Mouse (Mus musculus): ENCODE measurements around the gene Ypel2. TPM values are rescaled to one million over a fixed set of nuclear protein-coding genes. Genes with fewer than 3 reads are reported as not detected.
A peak's percentile ranks its signal among the peaks of the same experiment; 100 is the strongest.
"Not testable (repeated sequence)": the region's sequence is repeated elsewhere in the genome, so short reads cannot be mapped to it uniquely, and the experiment has no call there.

Gene Ypel2
- polyA plus RNA-seq (2015; fragmentation: Nextera tagmentation; extraction: Ambion mirVana), result 1.8 and 2.4 TPM in 2 replicates

- peak within 1 kb of the TSS; percentile 69 for H3K9ac ChIP-seq (ENCODE audit: low read depth, low read length)
- peak within 1 kb of the TSS; percentile 73 for H3K27ac ChIP-seq (ENCODE audit: low read length)
- H3K4me3 ChIP-seq (ENCODE audit: low read depth, low read length), result peak within 1 kb of the TSS; percentile 78
- no peaks in the 10 kb centered on the region for H3K9me3 ChIP-seq (replicated peaks; ENCODE audit: control insufficient read depth, low read length)
- no peaks in the 10 kb centered on the region for H3K27me3 ChIP-seq (ENCODE audit: control insufficient read depth, insufficient read depth, low read depth, low read length)
- H3K4me2 ChIP-seq (ENCODE audit: low read depth, low read length), result peak within 1 kb of the TSS; percentile 81
- peak; percentile 96 for ATAC-seq (ENCODE audit: low read depth)
- under 1% methylated on average over 95 of the region's 96 CpGs for WGBS (ENCODE audit: insufficient replicate concordance)
- H3K36me3 ChIP-seq (ENCODE audit: control insufficient read depth, insufficient read depth), result no peaks in the 10 kb centered on the region
- peaks cover 6% of the 10 kb centered on the region for H3K4me1 ChIP-seq (ENCODE audit: control insufficient read depth, low read depth, low read length)
Observed at GRCm38 (mm10) chr11:86993041-86994037, at the start of gene Ypel2. TSS of gene Ypel2 (minus strand) at chr11:86993707.

GRCm38 (mm10) chr11:87043052-87043451 lies 49.5 kb upstream of the Ypel2 start:
- Histone ChIP-seq H3K4me2 (ENCODE audit: low read depth, low read length) (no peak overlapping the region), H3K27ac (ENCODE audit: low read length) (no peak overlapping the region), H3K9me3 (replicated peaks; ENCODE audit: control insufficient read depth, low read length) (no peaks in the 10 kb centered on the region), H3K4me3 (ENCODE audit: low read depth, low read length) (no peak overlapping the region), H3K36me3 (ENCODE audit: control insufficient read depth, insufficient read depth) (no peaks in the 10 kb centered on the region), H3K9ac (ENCODE audit: low read depth, low read length) (no peak overlapping the region), H3K27me3 (ENCODE audit: control insufficient read depth, insufficient read depth, low read depth, low read length) (no peaks in the 10 kb centered on the region), H3K4me1 (ENCODE audit: control insufficient read depth, low read depth, low read length) (no peaks in the 10 kb centered on the region)
- no peak for ATAC-seq (ENCODE audit: low read depth)
- 56% methylated on average over 3 of the region's 3 CpGs for WGBS (ENCODE audit: insufficient replicate concordance)

- no peaks in the 10 kb centered on the region for H3K4me1 ChIP-seq (ENCODE audit: control insufficient read depth, low read depth, low read length)
- H3K36me3 ChIP-seq (ENCODE audit: control insufficient read depth, insufficient read depth), result no peaks in the 10 kb centered on the region
- no peak overlapping the region for H3K4me2 ChIP-seq (ENCODE audit: low read depth, low read length)
- no peak overlapping the region for H3K4me3 ChIP-seq (ENCODE audit: low read depth, low read length)
- H3K27me3 ChIP-seq (ENCODE audit: control insufficient read depth, insufficient read depth, low read depth, low read length), result no peaks in the 10 kb centered on the region
- no peaks in the 10 kb centered on the region for H3K9me3 ChIP-seq (replicated peaks; ENCODE audit: control insufficient read depth, low read length)
- no peak overlapping the region for H3K9ac ChIP-seq (ENCODE audit: low read depth, low read length)
- H3K27ac ChIP-seq (ENCODE audit: low read length), result no peak overlapping the region
- no peak for ATAC-seq (ENCODE audit: low read depth)
- 63% methylated on average over 9 of the region's 9 CpGs for WGBS (ENCODE audit: insufficient replicate concordance)
Observed at GRCm38 (mm10) chr11:87039307-87039963, 45.9 kb upstream of the Ypel2 start.

- Histone ChIP-seq H3K4me1 (ENCODE audit: control insufficient read depth, low read depth, low read length) (no peaks in the 10 kb centered on the region), H3K9me3 (replicated peaks; ENCODE audit: control insufficient read depth, low read length) (no peaks in the 10 kb centered on the region), H3K4me3 (ENCODE audit: low read depth, low read length) (no peak overlapping the region), H3K9ac (ENCODE audit: low read depth, low read length) (no peak overlapping the region), H3K27ac (ENCODE audit: low read length) (no peak overlapping the region), H3K27me3 (ENCODE audit: control insufficient read depth, insufficient read depth, low read depth, low read length) (no peaks in the 10 kb centered on the region), H3K36me3 (ENCODE audit: control insufficient read depth, insufficient read depth) (no peaks in the 10 kb centered on the region), H3K4me2 (ENCODE audit: low read depth, low read length) (no peak overlapping the region)
- ATAC-seq (ENCODE audit: low read depth), result no peak
- 60% methylated on average over 4 of the region's 4 CpGs for WGBS (ENCODE audit: insufficient replicate concordance)
Observed at GRCm38 (mm10) chr11:87036180-87036579, 42.7 kb upstream of the Ypel2 start.

GRCm38 (mm10) chr11:87028212-87028611 lies 34.7 kb upstream of the Ypel2 start:
- no peak overlapping the region for H3K9ac ChIP-seq (ENCODE audit: low read depth, low read length)
- H3K4me2 ChIP-seq (ENCODE audit: low read depth, low read length), result no peak overlapping the region
- no peaks in the 10 kb centered on the region for H3K9me3 ChIP-seq (replicated peaks; ENCODE audit: control insufficient read depth, low read length)
- ATAC-seq (ENCODE audit: low read depth), result no peak
- no peak overlapping the region for H3K27ac ChIP-seq (ENCODE audit: low read length)
- H3K27me3 ChIP-seq (ENCODE audit: control insufficient read depth, insufficient read depth, low read depth, low read length), result no peaks in the 10 kb centered on the region
- no peaks in the 10 kb centered on the region for H3K36me3 ChIP-seq (ENCODE audit: control insufficient read depth, insufficient read depth)
- no peaks in the 10 kb centered on the region for H3K4me1 ChIP-seq (ENCODE audit: control insufficient read depth, low read depth, low read length)
- 37% methylated on average over 3 of the region's 3 CpGs for WGBS (ENCODE audit: insufficient replicate concordance)
- H3K4me3 ChIP-seq (ENCODE audit: low read depth, low read length), result no peak overlapping the region

- Histone ChIP-seq H3K27me3 (ENCODE audit: control insufficient read depth, insufficient read depth, low read depth, low read length) (no peaks in the 10 kb centered on the region), H3K4me1 (ENCODE audit: control insufficient read depth, low read depth, low read length) (no peaks in the 10 kb centered on the region), H3K27ac (ENCODE audit: low read length) (no peak overlapping the region), H3K9me3 (replicated peaks; ENCODE audit: control insufficient read depth, low read length) (no peaks in the 10 kb centered on the region), H3K4me3 (ENCODE audit: low read depth, low read length) (no peak overlapping the region), H3K9ac (ENCODE audit: low read depth, low read length) (no peak overlapping the region), H3K4me2 (ENCODE audit: low read depth, low read length) (no peak overlapping the region), H3K36me3 (ENCODE audit: control insufficient read depth, insufficient read depth) (no peaks in the 10 kb centered on the region)
- WGBS (ENCODE audit: insufficient replicate concordance), result 61% methylated on average over 9 of the region's 9 CpGs
- no peak for ATAC-seq (ENCODE audit: low read depth)
Observed at GRCm38 (mm10) chr11:87026096-87026875, 32.8 kb upstream of the Ypel2 start.

- ATAC-seq (ENCODE audit: low read depth), result no peak
- Histone ChIP-seq H3K4me1 (ENCODE audit: control insufficient read depth, low read depth, low read length) (no peaks in the 10 kb centered on the region), H3K9me3 (replicated peaks; ENCODE audit: control insufficient read depth, low read length) (no peaks in the 10 kb centered on the region), H3K9ac (ENCODE audit: low read depth, low read length) (no peak overlapping the region), H3K27me3 (ENCODE audit: control insufficient read depth, insufficient read depth, low read depth, low read length) (no peaks in the 10 kb centered on the region), H3K4me3 (ENCODE audit: low read depth, low read length) (no peak overlapping the region), H3K4me2 (ENCODE audit: low read depth, low read length) (no peak overlapping the region), H3K36me3 (ENCODE audit: control insufficient read depth, insufficient read depth) (no peaks in the 10 kb centered on the region), H3K27ac (ENCODE audit: low read length) (no peak overlapping the region)
- WGBS (ENCODE audit: insufficient replicate concordance), result 42% methylated on average over 3 of the region's 3 CpGs
Observed at GRCm38 (mm10) chr11:87025351-87025750, 31.8 kb upstream of the Ypel2 start.

GRCm38 (mm10) chr11:87023240-87023639 lies 29.7 kb upstream of the Ypel2 start:
- not testable (repeated sequence) for H3K4me1 ChIP-seq (ENCODE audit: control insufficient read depth, low read depth, low read length); H3K9ac ChIP-seq (ENCODE audit: low read depth, low read length); H3K4me3 ChIP-seq (ENCODE audit: low read depth, low read length); H3K36me3 ChIP-seq (ENCODE audit: control insufficient read depth, insufficient read depth); ATAC-seq (ENCODE audit: low read depth); H3K27me3 ChIP-seq (ENCODE audit: control insufficient read depth, insufficient read depth, low read depth, low read length); H3K27ac ChIP-seq (ENCODE audit: low read length); H3K9me3 ChIP-seq (replicated peaks; ENCODE audit: control insufficient read depth, low read length); H3K4me2 ChIP-seq (ENCODE audit: low read depth, low read length)
- WGBS (ENCODE audit: insufficient replicate concordance), result 76% methylated on average over 5 of the region's 8 CpGs
